Mouse (Mus musculus) heart, postnatal 25 days (tissue): ENCODE results near the gene Mpv17l. TPM values are rescaled to one million over a fixed set of nuclear protein-coding genes. Genes with fewer than 3 reads are reported as not detected.
"Not testable (repeated sequence)": the region's sequence is repeated elsewhere in the genome, so short reads cannot be mapped to it uniquely, and the experiment has no call there.

ENCODE experiments used
- DNase-seq: peaks from one replicate; pipeline ENCODE4 v3.0.0; 2022; ENCODE audit warnings: low spot score
- intact Hi-C: fragments of 180-260 bp; cut with DNase I; formaldehyde crosslinking; loops from one replicate; pipeline ENCODE4 v1.15.1; 2025
- total RNA-seq, 2 experiments: library from RNA; stranded (reverse); gene quantifications; 2 replicates each; pipeline ENCODE4 v1.2.3; 2021

Gene Mpv17l
- total RNA-seq = under 1 TPM; 0.45 to 0.81 TPM

DNA sequence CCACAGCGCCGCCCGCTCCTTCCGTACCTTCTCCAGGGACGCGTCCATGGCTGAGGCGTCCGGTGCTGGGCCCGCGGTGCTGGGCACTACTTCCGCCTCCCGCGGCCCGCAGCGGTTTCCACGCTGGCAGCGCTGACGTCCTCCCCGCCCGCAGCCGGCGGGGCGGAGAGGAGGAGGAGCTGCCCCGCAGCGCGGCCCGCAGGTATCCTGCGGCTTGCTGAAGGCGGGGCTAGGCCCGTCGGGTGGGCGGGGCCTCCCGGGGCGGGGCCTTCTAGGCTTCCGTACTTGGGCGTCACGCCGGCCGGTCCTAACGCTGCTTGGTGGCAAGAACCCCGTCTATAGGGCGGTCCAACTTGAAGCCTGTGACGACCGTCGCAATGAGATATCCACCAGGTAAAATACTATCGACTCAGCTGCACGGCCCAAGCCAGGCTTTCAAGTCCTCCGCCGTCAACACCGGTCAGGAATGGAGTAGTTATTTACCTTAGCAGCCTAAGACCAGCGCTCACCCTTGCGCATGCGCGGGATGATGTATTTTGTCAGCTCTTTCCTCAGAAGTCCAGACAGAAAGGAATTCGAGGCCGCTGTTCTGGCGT lies at the start of gene Mpv17l, which contains the start of gene Pdxdc1:
TSS of gene Mpv17l (plus strand) at position 274 of the 596 bp plus-strand sequence.
TSS of gene Pdxdc1 (minus strand) at position 244 of the 596 bp plus-strand sequence.
- intact Hi-C loops = loop anchor here (5.0 to 10.0 kb wide), 5 partner anchors 222 to 412 kb away; partner anchors contain the start of genes 3110001I22Rik, Bfar, Fopnl and Marf1
- DNase-seq = peak; percentile 93

DNA sequence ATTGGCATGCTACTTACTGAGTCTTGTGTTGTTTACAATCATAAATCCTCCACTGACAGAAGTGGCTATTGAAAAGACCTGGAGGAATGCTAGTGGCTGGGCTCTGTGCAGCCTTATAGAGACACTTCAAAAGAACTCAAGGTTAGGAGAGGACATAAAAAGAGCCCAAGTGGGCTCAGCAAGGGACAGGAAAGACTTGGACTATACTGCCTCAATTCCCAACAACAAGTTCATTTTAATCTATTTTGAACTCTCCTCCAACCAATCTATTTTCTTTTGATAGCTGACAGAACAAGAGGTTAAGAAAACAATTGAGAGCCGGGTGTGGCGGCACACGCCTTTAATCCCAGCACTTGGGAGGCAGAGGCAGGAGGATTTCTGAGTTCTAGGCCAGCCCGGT lies 49.1 kb upstream of the Mpv17l start:
- no peak for DNase-seq
- intact Hi-C loops = no loop called here

DNA sequence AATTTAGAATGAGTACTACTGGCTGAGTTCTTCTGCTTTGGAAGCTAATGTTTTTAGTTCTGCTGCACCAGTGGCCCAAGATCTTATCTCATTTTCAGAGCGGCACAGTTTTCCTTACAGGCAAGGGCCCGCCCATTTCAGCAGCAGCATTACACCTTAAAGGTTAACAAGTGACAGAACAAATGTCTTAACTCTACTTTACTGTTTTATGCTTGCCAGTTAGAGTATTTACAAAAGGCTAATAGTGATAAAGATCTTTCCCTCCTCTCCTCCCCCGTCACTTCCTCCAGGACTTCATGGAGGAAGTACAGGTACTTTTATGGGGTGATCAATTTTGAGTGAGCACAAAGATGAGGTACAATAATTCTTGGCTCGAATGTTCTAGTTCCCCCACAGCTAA lies 36.9 kb upstream of the Mpv17l start:
- intact Hi-C loops = no loop called here
- no peak for DNase-seq

DNA sequence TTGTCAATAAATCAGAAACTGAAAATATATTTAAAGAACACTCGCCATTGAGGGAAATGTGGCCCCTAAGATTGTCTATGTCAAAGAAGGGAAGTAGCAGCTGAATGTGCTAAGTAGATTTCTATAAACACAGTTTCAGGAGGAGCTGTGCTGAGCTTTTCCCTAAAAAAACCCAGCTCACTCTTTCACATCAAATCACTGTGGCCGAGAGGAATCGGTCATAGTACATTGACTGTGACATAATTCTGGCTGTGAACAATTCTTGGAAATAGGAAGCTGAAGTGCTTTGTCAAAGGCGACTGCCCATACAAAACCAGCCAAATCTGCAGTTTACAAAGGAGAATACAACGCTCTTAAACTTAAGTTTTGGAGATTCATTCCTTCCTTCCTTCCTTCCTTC lies 36.3 kb upstream of the Mpv17l start:
- intact Hi-C loops = no loop called here
- no peak for DNase-seq

DNA sequence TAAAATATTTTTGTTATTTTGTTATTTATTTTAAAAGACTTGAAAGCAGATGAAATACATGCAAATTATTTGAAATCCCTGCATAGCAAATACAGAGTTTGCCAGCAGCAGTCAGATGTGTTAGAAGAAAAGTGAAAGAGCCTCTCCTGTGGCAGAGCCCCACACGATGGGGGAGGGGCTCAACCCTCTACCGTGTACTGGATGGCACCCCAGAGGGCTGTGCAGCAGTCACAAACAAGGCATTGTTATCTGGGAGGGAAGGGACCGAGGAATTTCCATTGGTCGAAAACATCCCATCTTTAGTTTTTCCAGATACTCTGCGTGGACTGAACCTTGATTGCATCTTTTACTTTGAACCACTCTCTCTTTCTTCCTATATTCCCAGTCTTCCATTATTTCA lies 35.6 kb upstream of the Mpv17l start:
- DNase-seq, intact Hi-C loops: not testable (repeated sequence)

DNA sequence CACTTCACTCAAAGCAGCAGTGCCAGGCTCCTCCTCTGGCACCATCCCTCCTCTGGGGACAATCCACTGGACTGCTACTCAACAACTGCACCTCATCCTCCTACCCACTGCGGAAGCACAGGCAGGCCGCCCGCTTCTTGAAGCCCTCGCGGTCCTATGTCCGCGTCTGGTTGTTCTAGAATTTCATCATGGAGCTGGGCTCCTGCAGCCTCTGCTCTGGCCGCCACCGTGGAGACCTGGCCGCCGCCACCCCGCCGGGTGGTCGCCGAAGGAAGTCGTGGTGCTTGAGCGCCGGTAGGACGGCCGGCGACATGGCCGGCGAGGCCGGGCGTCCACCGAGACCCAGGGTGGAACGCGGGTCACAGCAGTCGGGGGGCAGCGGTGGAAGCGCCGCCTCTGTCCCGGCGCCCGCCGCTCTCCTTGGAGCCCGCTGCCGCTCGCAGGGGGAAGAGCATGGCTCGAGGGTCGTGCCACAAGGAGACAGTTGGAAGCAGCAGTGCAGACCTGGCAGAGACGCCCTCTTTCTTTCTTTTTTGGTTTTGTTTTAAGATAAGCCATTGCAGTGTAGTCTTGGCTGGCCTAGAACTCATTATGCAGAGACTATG lies 34.9 kb upstream of the Mpv17l start:
- no peak for DNase-seq
- intact Hi-C loops = no loop called here

DNA sequence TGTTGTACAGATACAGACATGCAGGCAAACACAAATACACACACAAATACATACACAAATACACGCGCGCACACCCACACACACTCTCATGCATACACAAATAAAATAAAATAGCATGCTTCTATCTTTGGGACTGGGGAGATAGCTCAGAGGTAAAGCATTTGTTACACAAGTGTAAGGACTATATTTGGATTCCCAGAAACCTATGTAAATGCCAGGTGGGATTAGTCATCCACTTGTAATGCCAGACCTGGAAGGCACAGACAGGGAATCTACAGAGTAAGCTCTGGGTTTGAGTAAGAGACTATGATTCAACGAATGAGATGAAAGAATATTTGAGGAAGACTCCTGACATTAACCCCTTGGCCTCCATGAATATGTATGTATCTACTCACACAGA lies 27.5 kb upstream of the Mpv17l start:
- DNase-seq = no peak
- intact Hi-C loops = no loop called here

DNA sequence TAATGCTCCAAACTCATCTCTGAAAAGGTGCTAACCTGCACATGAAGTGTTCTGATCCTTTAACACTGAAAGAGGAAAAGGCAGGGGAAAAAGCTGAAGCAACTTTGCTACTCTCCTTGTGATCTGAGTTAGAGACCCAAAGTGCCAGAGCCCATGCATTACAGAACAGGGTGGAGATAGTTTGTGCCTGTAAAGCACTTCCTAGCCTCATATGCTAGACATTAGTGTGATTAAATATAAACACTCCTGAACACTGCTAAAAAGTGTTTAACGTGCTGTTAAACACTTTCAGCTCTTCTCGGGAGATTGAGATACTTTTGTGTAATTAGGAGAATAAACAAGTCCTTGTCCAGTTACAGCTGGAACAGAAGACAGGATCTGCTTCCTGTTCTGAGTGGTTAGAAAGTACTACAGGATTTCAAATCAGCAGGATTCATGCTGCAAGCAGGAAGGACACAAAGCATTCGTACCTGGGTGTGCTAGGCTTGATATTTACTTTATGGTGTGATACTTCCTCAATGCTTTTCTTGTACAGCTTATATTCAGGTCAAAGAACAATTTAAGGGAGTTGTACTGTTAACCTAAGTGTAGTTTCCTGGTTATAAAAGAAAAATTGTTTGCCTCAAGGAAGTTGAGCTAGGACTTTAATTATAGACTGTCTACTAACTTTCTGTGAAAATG lies 19.7 kb upstream of the Mpv17l start:
- no peak for DNase-seq
- intact Hi-C loops = no loop called here

DNA sequence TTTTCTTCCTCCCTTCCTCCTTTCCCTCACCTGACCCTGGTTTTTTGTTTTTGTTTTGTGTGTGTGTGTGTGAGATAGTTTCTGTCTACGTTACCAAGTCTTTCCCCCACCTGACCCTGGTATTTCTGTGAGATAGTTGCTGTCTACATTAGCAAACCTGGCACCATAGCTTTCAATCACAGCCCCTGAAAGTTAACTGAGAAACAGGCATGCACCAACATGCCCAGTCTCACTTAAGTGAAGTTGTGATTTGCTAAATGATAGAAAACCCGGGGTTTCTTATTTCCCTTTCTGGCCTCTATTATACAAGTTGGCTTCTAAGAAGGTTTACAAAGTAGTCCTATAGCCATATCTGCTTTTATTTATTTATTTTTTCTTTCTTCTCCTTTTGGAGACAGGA lies 12.5 kb upstream of the Mpv17l start:
- no peak for DNase-seq
- intact Hi-C loops = no loop called here

DNA sequence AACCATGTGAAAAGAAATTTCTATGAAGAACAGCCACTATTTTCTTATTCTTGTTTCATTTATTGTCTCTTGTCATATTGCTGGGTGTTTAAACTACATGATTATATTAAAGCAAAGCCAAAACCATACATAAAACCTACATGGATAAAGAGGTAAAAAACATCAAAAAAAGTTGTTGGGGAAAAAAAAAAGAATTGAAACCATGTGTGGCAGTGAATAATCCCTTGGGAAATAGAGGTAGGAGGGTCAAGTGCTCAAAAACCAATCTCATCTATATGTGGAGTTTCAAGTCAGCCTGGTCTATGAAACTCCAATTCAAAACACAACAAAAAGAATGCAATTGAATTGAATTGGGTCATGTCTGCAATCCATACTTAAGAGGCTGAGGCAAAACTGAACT lies 10.1 kb upstream of the Mpv17l start:
- no peak for DNase-seq
- intact Hi-C loops = no loop called here

DNA sequence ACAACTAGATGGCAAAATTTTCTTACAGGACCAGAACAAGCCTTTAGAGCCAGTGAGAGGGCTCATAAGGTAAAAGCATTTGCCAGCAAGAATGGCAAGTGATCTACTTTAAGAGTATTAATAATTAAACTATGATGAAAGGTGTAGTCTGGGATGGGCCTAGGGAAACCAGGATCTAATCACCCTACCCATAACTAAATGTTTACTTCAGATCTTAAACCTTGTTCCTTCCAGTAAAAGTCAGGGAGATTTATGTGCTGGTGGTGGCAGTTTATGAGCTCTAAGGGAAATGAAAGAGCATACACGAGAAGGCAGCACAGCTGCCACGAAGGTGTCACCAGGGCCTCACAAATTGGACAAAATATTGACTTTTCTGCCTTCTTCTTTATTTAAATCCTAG lies 8.9 kb upstream of the Mpv17l start:
- intact Hi-C loops = no loop called here
- no peak for DNase-seq

DNA sequence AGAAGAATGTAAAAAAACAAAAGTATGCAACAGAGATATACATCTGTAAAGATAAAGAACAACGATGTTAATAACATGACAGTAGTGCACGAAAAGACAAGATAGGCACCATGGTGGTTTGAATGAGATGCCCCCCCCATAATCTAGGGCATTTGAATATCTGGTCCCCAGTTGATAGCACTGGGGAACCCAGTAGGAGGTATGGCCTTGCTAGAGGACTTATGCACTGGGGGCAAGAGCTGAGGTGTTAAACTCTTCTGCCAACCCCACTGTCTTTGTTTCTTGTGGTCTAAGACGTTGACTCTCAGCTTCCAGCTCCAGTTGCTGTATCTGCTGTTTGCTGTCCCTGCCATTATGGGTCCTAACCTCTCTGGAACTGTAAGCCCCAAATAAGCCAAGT lies 7.2 kb upstream of the Mpv17l start:
- intact Hi-C loops = no loop called here
- DNase-seq = no peak

DNA sequence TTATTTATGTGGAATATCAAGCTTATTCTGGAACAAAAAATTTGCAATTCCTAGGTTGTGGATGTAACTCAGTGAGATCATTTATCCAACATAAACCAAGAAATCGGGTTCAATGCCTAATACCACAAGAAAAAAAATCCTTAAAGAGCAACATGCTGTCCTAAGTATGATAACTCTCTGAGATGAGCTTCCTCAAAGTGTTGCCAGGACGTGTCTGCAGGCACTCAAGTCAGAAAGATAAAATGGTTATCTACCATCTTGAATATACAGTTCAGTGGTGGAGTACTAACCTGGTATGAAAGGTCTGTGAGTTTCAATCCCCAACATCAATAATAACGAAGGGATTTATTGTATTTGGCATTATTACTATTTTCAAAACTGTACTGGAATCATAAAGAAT lies 6.6 kb upstream of the Mpv17l start:
- intact Hi-C loops = no loop called here
- no peak for DNase-seq

DNA sequence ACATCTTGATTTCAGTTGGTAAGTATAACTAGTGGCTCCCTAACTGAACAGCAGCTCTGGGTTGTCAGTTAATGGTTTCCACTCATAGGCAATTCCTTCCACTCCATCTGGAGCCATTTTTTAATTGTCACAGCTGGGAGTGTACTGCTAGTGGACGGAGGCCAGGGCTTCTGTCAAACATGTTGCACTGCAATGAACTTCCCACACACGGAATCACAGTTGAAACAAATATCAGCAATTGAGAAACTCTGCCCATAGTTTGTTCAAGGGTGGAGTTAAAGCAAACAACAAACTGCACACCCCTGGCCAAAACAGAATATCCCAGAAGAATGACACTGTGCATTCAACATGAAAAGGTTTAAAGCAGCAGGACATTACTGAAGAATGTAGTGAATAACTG lies 4.0 kb upstream of the Mpv17l start:
- intact Hi-C loops = no loop called here
- DNase-seq = no peak

DNA sequence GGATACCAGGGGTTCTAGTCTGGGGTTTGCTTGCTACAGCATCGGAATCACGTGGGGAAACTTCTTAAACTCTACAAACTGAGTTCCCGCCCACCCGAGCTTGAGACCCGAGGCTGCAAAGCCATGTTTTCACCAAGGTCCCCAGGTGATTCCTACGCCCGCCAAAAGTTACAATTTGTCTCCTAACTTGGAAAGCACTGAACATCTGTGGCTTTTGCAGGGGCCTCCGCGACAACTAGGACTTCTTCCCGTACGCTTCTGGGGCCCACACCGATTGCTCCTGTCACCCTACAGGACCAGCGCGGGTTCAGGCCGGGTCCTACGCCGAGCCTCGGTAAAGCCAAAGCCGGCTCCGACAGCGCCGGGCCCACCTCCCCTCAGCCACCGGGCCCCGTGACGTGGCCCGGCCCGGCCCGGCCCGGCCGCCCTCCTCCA lies 547 bp upstream of the Mpv17l start:
- no peak for DNase-seq
- intact Hi-C loops = loop anchor here (5.0 to 10.0 kb wide), 5 partner anchors 222 to 412 kb away; partner anchors contain the start of genes 3110001I22Rik, Bfar, Fopnl and Marf1

DNA sequence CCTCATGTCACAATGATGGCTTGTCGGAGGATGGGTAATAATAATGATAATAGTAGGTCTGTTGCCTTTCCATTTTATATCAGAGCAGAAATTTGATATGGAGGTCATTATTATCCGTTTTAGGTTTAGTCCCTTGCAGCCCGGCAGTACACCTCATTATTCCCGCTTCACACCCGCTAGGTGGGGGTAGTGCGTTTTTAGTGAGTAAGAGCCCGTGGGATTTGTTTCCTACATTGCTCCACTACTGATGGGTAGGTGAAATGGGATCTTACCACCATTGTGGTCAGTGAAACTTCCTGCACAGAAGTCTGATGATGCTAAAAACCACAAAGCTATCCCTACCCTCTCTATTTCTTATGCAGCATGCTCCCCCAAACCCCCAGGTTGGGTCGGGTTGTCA lies 527 bp downstream of the Mpv17l start:
- intact Hi-C loops = loop anchor here (5.0 to 10.0 kb wide), 5 partner anchors 221 to 411 kb away; partner anchors contain the start of genes 3110001I22Rik, Bfar, Fopnl and Marf1
- DNase-seq = no peak

DNA sequence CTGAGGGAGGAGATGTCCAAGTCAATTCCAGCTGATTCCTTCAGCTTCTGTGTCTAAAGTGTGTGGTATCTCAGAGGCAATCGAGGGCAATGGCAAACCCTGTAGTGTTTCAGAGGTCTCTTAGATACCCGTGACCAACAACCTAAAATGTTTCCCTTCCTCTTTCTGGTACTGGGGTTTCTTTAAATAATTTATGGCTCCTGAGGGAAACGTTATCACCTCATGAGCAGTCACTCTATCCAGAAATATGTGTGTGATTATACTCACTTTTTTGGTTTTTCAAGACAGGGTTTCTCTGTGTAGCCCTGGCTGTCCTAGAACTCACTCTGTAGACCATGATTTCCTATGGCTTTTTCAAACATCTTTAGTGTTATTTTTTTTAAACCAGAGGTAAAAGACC lies 4.3 kb downstream of the Mpv17l start:
- DNase-seq = no peak
- intact Hi-C loops = loop anchor here (10.0 kb wide), 4 partner anchors 218 to 408 kb away; partner anchors contain the start of genes 3110001I22Rik, Bfar, Fopnl and Marf1

DNA sequence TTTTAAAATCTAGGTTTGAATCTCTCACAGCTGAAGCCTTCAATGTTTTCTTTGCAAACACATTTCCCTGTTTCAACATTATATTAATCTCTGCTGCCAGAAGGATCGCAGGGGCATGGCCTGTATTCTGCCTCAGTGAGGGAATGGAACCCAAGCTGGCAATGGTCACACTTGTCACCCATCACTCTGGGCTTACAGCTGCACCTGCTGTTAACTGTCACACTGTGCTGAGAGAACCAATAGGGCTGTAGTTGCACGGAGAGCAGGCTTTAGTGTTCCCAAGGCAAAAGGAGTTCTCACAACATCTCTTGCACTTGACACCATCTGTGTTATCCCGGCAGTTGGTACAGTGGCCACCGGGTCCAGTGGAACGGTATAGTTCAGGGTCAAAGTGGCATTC lies 17.1 kb downstream of the Mpv17l start:
- no peak for DNase-seq
- intact Hi-C loops = no loop called here

DNA sequence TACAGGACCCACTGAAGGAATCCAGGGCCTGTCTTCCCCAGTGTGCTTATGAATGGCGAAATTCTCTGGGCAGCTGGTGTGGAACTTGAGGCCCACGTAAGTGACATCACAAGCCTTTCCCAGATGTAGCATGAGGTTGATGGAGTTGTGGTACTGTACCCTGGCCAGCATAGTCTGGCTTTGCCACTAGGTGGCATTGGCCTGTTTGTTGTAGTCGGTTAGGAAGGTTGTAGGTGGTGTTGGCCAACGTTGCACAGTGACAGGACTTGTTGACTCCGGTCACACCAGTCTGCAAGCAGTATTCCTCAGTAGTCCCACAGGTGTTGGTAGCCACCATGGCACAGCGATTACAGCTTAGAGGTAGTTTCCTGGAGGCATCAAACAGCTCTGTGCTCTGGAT lies 18.1 kb downstream of the Mpv17l start:
- intact Hi-C loops = no loop called here
- no peak for DNase-seq

DNA sequence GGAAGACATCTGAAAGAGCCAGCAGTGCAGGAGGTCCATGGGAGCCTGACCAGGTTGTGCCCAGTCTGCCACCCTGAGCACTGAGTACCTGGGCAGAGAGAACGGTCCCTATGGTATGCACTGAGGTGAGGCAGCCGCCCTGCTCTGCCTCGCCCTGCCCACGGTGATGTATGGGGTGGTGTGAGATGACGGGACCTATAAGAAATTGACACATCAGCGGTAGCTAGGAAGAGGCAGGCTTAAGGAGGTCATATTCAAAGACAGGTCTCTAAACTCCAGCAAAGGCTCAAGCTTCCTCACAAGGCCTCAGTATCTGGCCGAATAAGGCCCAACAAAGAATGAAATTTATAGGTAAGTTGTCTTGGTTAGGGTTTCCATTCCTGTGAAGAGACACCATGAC lies 18.8 kb downstream of the Mpv17l start:
- DNase-seq = no peak
- intact Hi-C loops = no loop called here

DNA sequence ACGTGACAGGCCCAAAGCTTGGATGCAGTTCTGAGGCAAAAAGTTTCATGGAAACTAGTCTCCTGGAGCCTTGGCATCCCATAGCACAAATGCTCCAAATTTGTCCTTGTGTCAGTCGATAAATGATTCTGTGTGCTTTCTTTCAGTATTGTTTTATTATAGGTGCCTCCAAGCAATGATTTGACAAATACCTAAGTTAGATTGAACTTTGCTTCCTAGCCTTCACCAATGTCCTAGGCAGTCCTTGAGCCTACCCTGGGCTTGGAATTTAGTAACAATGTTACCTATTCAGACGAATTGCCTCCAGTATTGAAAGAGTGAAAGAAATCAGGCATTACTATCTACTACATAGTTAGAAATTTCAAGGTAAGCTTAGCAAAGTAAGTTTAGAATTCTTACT lies 19.5 kb downstream of the Mpv17l start:
- DNase-seq, intact Hi-C loops: not testable (repeated sequence)
